Mouse (Mus musculus) R1 (cell line): ENCODE data around the gene Chrna1.
A peak's percentile ranks its signal among the peaks of the same experiment; 100 is the strongest.
"Not testable (repeated sequence)": the region's sequence is repeated elsewhere in the genome, so short reads cannot be mapped to it uniquely, and the experiment has no call there.

Experiments used
- DNase-seq: peaks from one replicate; pipeline ENCODE4 v3.0.0-alpha.2; 2018; ENCODE audit warnings: low read depth, low spot score

Gene Chrna1

GRCm38 (mm10) chr2:73557956-73558355 lies 22.2 kb downstream of the Chrna1 start:
- no peak for DNase-seq

GRCm38 (mm10) chr2:73557061-73557460 lies 23.1 kb downstream of the Chrna1 start:
- not testable (repeated sequence) for DNase-seq

GRCm38 (mm10) chr2:73554389-73554788 lies 25.7 kb downstream of the Chrna1 start:
- no peak for DNase-seq

- no peak for DNase-seq
These were observed 27.2 kb downstream of the Chrna1 start for GRCm38 (mm10) chr2:73552926-73553325.

GRCm38 (mm10) chr2:73550725-73551124 lies 29.4 kb downstream of the Chrna1 start:
- DNase-seq, result peak; percentile 47

GRCm38 (mm10) chr2:73548542-73548941 lies 31.6 kb downstream of the Chrna1 start:
- DNase-seq, result no peak

GRCm38 (mm10) chr2:73547256-73547655 lies 32.9 kb downstream of the Chrna1 start:
- DNase-seq, result no peak

GRCm38 (mm10) chr2:73545556-73545955 lies 34.6 kb downstream of the Chrna1 start:
- no peak for DNase-seq

- no peak for DNase-seq
These were observed 39.5 kb downstream of the Chrna1 start for GRCm38 (mm10) chr2:73540450-73541162.

- peak; percentile 51 for DNase-seq
These were observed 40.4 kb downstream of the Chrna1 start for GRCm38 (mm10) chr2:73539697-73540096.

GRCm38 (mm10) chr2:73539141-73539540 lies 41.0 kb downstream of the Chrna1 start:
- DNase-seq, result no peak

GRCm38 (mm10) chr2:73538590-73538989 lies 41.5 kb downstream of the Chrna1 start:
- DNase-seq, result no peak

GRCm38 (mm10) chr2:73536091-73536783 lies 43.9 kb downstream of the Chrna1 start:
- no peak for DNase-seq

GRCm38 (mm10) chr2:73534720-73535119 lies 45.4 kb downstream of the Chrna1 start:
- no peak for DNase-seq

- DNase-seq, result no peak
These were observed 49.7 kb downstream of the Chrna1 start for GRCm38 (mm10) chr2:73530487-73530886.

- DNase-seq, result peak; percentile 66
These were observed 50.5 kb downstream of the Chrna1 start, which contains the start of gene Wipf1 for GRCm38 (mm10) chr2:73529356-73530330. Gene Wipf1, minus strand, starts transcription at chr2:73529734.

GRCm38 (mm10) chr2:73528516-73529355 lies 51.4 kb downstream of the Chrna1 start:
- peak; percentile 65 for DNase-seq

GRCm38 (mm10) chr2:73527956-73528355 lies 52.2 kb downstream of the Chrna1 start:
- DNase-seq, result no peak

- DNase-seq, result no peak
These were observed 53.4 kb downstream of the Chrna1 start for GRCm38 (mm10) chr2:73526691-73527090.

- DNase-seq, result no peak
These were observed 57.2 kb downstream of the Chrna1 start for GRCm38 (mm10) chr2:73522891-73523290.

GRCm38 (mm10) chr2:73522336-73522735 lies 57.8 kb downstream of the Chrna1 start:
- DNase-seq, result no peak
